29 mouse cellular contexts compared by ENCODE assay signal in the genomic region with DNA sequence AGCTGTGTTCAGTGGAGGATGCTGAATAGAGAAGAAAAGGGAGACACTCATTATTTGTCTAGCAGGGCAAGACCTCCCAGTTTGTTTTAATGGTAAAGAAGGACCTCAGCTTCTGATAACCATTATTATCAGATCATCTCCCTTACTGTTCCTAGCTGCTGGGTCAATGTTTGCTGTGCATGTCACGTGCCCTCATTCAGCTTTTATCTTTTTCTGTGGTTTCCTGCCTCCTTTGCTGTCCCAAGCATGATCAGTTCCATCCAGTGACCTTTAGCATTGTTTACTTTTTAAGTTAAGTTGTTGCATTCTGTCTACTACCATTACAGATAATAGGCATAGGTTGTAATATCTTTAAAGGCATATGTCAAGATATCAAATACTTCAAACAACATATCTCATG. TPM values are rescaled to one million over a fixed set of nuclear protein-coding genes. Genes with fewer than 3 reads are reported as not detected.
DNase-seq lines count a peak whose midpoint lies in the region; ATAC-seq and TF ChIP-seq lines count a peak whose summit lies in the region.
"Had no signal": no experiment of that assay in that cellular context is flagged by ENCODE, and none has a peak within 500 bp of the region (broad histone marks: within the 10 kb centered on the region; RNA-seq: fewer than 3 reads in every experiment).

No protein-coding gene starts in this region.

- no peak overlapping the region for H3K4me3 ChIP-seq in liver, embryonic 12.5 days
- H3K4me3 ChIP-seq in MEL (ENCODE audit: control insufficient read depth in 1 of 2, insufficient read depth in 1 of 2, low read depth in 2 of 2, low read length in 2 of 2): no peak overlapping the region
- H3K4me3 ChIP-seq in liver, embryonic 16.5 days (ENCODE audit: low read depth, low read length): no peak overlapping the region
- H3K4me3 ChIP-seq in hindbrain, embryonic 11.5 days (ENCODE audit: low read depth, low read length): no peak overlapping the region
- H3K4me3 ChIP-seq: embryonic facial prominence, embryonic 12.5 days; embryonic facial prominence, embryonic 15.5 days; gastrocnemius, adult 2 months; heart, embryonic 12.5 days; heart, embryonic 15.5 days; hindbrain, embryonic 10.5 days had no signal

- no peak for TF ChIP-seq EP300 in MEL (IDR thresholded peaks at IDR 0.05; ENCODE audit: low read depth in 1 of 2, low read length in 2 of 2)

- no peak overlapping the region for H3K9ac ChIP-seq in liver, embryonic 12.5 days
- no peak overlapping the region for H3K9ac ChIP-seq in MEL (ENCODE audit: control insufficient read depth, low read depth, low read length, poor library complexity, severe bottlenecking)
- no peak overlapping the region for H3K9ac ChIP-seq in liver, embryonic 16.5 days (ENCODE audit: low read depth, low read length)
- no peak overlapping the region for H3K9ac ChIP-seq in hindbrain, embryonic 11.5 days (ENCODE audit: low read depth, low read length)
- H3K9ac ChIP-seq: embryonic facial prominence, embryonic 12.5 days; embryonic facial prominence, embryonic 15.5 days; forebrain, postnatal 0 days; heart, embryonic 12.5 days; heart, embryonic 15.5 days; hindbrain, embryonic 14.5 days had no signal

- no peak for TF ChIP-seq CTCF in MEL (IDR thresholded peaks at IDR 0.05 in 2 of 3, conservative IDR thresholded peaks at IDR 0.05 in 1 of 3; ENCODE audit: control insufficient read depth in 1 of 3, insufficient read depth in 1 of 3, low read depth in 2 of 3, low read length in 3 of 3, poor library complexity in 1 of 3, severe bottlenecking in 1 of 3)

- DNase-seq in liver (no peak), MEL (ENCODE audit: low read depth, low spot score) (no peak)
- DNase-seq in yolk sac, embryonic 10.5 days (ENCODE audit: low spot score): peak; percentile 56
- DNase-seq in kidney, postnatal 36 days: no peak
- DNase-seq in hindbrain, embryonic 11.5 days (ENCODE audit: low spot score): no peak
- DNase-seq in left cerebral cortex, postnatal 36 days (ENCODE audit: low spot score in 2 of 2): no peak
- DNase-seq: adrenal gland, adult 2 months; adrenal gland, postnatal 14 days; cerebellum, adult 11 months; cerebellum, adult 2 months; cerebellum, adult 9-11 months; cerebellum, postnatal 25 days; forebrain, postnatal 0 days; gastrocnemius, adult 2 months; gastrocnemius, postnatal 14 days; heart, adult 11 months; heart, postnatal 10 days; heart, postnatal 36 days had no signal

- no peaks in the 10 kb centered on the region for H3K27me3 ChIP-seq in liver, embryonic 12.5 days (replicated peaks)
- peaks cover 3 to 5% of the 10 kb centered on the region in 2 experiments for H3K27me3 ChIP-seq in MEL (ENCODE audit: control insufficient read depth in 1 of 2, insufficient read depth in 2 of 2, low read length in 2 of 2)
- no peaks in the 10 kb centered on the region for H3K27me3 ChIP-seq in liver, embryonic 16.5 days (ENCODE audit: control insufficient read depth, insufficient read depth, low read depth, low read length)
- H3K27me3 ChIP-seq in hindbrain, embryonic 11.5 days (ENCODE audit: control insufficient read depth, insufficient read depth, low read length): no peaks in the 10 kb centered on the region
- H3K27me3 ChIP-seq: embryonic facial prominence, embryonic 12.5 days; embryonic facial prominence, embryonic 15.5 days; heart, embryonic 12.5 days; heart, embryonic 15.5 days had no signal

- H3K9me3 ChIP-seq in liver, embryonic 12.5 days (replicated peaks): no peaks in the 10 kb centered on the region
- H3K9me3 ChIP-seq in MEL (replicated peaks; ENCODE audit: insufficient read depth, low read length): no peaks in the 10 kb centered on the region
- no peaks in the 10 kb centered on the region for H3K9me3 ChIP-seq in liver, embryonic 16.5 days (replicated peaks; ENCODE audit: control insufficient read depth, low read length)
- no peaks in the 10 kb centered on the region for H3K9me3 ChIP-seq in hindbrain, embryonic 11.5 days (ENCODE audit: control insufficient read depth, low read length)
- H3K9me3 ChIP-seq: embryonic facial prominence, embryonic 12.5 days; embryonic facial prominence, embryonic 15.5 days; heart, embryonic 12.5 days; heart, embryonic 15.5 days; hindbrain, embryonic 10.5 days had no signal

- ATAC-seq in liver, embryonic 12.5 days: 0 out of 2 replicates have a peak, but pooled peaks have one; percentile 42
- ATAC-seq in liver, embryonic 16.5 days (ENCODE audit: low read depth): peak; percentile 43; the same call in 1 of the 2 replicates
- ATAC-seq in hindbrain, embryonic 11.5 days (ENCODE audit: low FRiP score): no peak
- ATAC-seq: forebrain, embryonic 14.5 days; forebrain, postnatal 0 days had no signal

- intact Hi-C loops in left cerebral cortex, postnatal 36 days (cut with DNase I): no loop called here

- H3K4me2 ChIP-seq in liver, embryonic 12.5 days: no peak overlapping the region
- H3K4me2 ChIP-seq in liver, embryonic 16.5 days (ENCODE audit: low read depth, low read length): no peak overlapping the region
- H3K4me2 ChIP-seq in hindbrain, embryonic 11.5 days (replicated peaks; ENCODE audit: low read depth, low read length): no peak overlapping the region
- H3K4me2 ChIP-seq: embryonic facial prominence, embryonic 12.5 days; embryonic facial prominence, embryonic 15.5 days; heart, embryonic 12.5 days; heart, embryonic 15.5 days; hindbrain, embryonic 14.5 days had no signal

- TF ChIP-seq POLR2A in MEL (IDR thresholded peaks at IDR 0.05; ENCODE audit: control insufficient read depth in 1 of 2, insufficient read depth in 1 of 2, low read depth in 1 of 2, low read length in 2 of 2, poor library complexity in 1 of 2): no peak

- 6% methylated on average over 1 of the region's 1 CpGs for WGBS in liver, embryonic 12.5 days (ENCODE audit: insufficient replicate concordance)
- 4% methylated on average over 1 of the region's 1 CpGs for WGBS in liver, embryonic 16.5 days (ENCODE audit: insufficient replicate concordance)
- WGBS in hindbrain, embryonic 11.5 days: 45% methylated on average over 1 of the region's 1 CpGs

- H3K27ac ChIP-seq in liver, embryonic 12.5 days: no peak overlapping the region
- no peak overlapping the region for H3K27ac ChIP-seq in MEL (ENCODE audit: control insufficient read depth, low read depth, low read length)
- H3K27ac ChIP-seq in liver, embryonic 16.5 days (ENCODE audit: low read length): no peak overlapping the region
- H3K27ac ChIP-seq in hindbrain, embryonic 11.5 days (ENCODE audit: low read depth, low read length): no peak overlapping the region
- H3K27ac ChIP-seq: embryonic facial prominence, embryonic 12.5 days; embryonic facial prominence, embryonic 15.5 days; gastrocnemius, adult 2 months; heart, embryonic 15.5 days; hindbrain, embryonic 10.5 days; hindbrain, embryonic 14.5 days had no signal

- H3K79me2 ChIP-seq in MEL (ENCODE audit: control insufficient read depth, insufficient read depth, low read length, poor library complexity): no peaks in the 10 kb centered on the region

- TF ChIP-seq RAD21 in MEL (IDR thresholded peaks at IDR 0.05; ENCODE audit: low read depth, low read length): no peak

- no peaks in the 10 kb centered on the region for H3K36me3 ChIP-seq in liver, embryonic 12.5 days
- H3K36me3 ChIP-seq in MEL (ENCODE audit: control insufficient read depth in 1 of 2, insufficient read depth in 2 of 2, low read length in 2 of 2): peaks cover 0 to 2% of the 10 kb centered on the region in 2 experiments; a peak in 1 of 4 replicates
- H3K36me3 ChIP-seq in liver, embryonic 16.5 days (ENCODE audit: control insufficient read depth, insufficient read depth): no peaks in the 10 kb centered on the region
- H3K36me3 ChIP-seq in hindbrain, embryonic 11.5 days (ENCODE audit: control insufficient read depth, insufficient read depth, low read length): no peaks in the 10 kb centered on the region
- H3K36me3 ChIP-seq: embryonic facial prominence, embryonic 12.5 days; embryonic facial prominence, embryonic 15.5 days; heart, embryonic 12.5 days; heart, embryonic 15.5 days; hindbrain, embryonic 10.5 days had no signal

- peaks cover 10% of the 10 kb centered on the region for H3K4me1 ChIP-seq in liver, embryonic 12.5 days
- H3K4me1 ChIP-seq in MEL (ENCODE audit: control insufficient read depth in 1 of 2, insufficient read depth in 2 of 2, low read length in 2 of 2): peaks cover 0 to 6% of the 10 kb centered on the region in 2 experiments; a peak in 2 of 4 replicates
- no peaks in the 10 kb centered on the region; the same call in none of the 2 replicates for H3K4me1 ChIP-seq in liver, embryonic 16.5 days (ENCODE audit: control insufficient read depth, low read depth, low read length)
- H3K4me1 ChIP-seq in hindbrain, embryonic 11.5 days (replicated peaks; ENCODE audit: control insufficient read depth, insufficient read depth, low read length): no peaks in the 10 kb centered on the region
- H3K4me1 ChIP-seq: embryonic facial prominence, embryonic 12.5 days; embryonic facial prominence, embryonic 15.5 days; heart, embryonic 12.5 days; heart, embryonic 15.5 days; hindbrain, embryonic 10.5 days had no signal

RNA-seq across cellular contexts. Expression of gene Gm5431, which starts 6.4 kb away (rescaled TPM):
- 0.19 and 0.33 TPM in 2 replicates for polyA plus RNA-seq in liver, embryonic 12.5 days (2016; fragmentation: Nextera tagmentation; extraction: Ambion mirVana)
- not detected in 2 replicates for total RNA-seq in MEL (2012; rRNA removed)
- polyA plus RNA-seq in MEL (2012; ENCODE audit: insufficient read depth in 1 of 2, insufficient read length in 2 of 2, low read depth in 1 of 2, low replicate concordance in 2 of 2, missing spikeins in 1 of 2): under 1 TPM in 1 of 2 experiments, not detected in 1; 0.04 TPM
- polyA plus RNA-seq in liver, embryonic 16.5 days (2015; fragmentation: Nextera tagmentation; extraction: Ambion mirVana): 0.37 and 0.45 TPM in 2 replicates
- polyA plus RNA-seq in hindbrain, embryonic 11.5 days (2014; fragmentation: Nextera tagmentation; extraction: Ambion mirVana): 0.14 and 0.26 TPM in 2 replicates
- total RNA-seq in left cerebral cortex, postnatal 36 days (2021): under 1 TPM; 0.16 to 0.22 TPM
- total RNA-seq: ES-E14 had no signal
- polyA plus RNA-seq: forebrain, embryonic 11.5 days had no signal

RNA-seq across cellular contexts. Expression of gene Irgm1, which starts 37.0 kb away (rescaled TPM):
- 16.3 and 16.5 TPM in 2 replicates for polyA plus RNA-seq in liver, embryonic 12.5 days (2016; fragmentation: Nextera tagmentation; extraction: Ambion mirVana)
- total RNA-seq in MEL (2012; rRNA removed): 7.5 and 10.7 TPM in 2 replicates
- polyA plus RNA-seq in MEL (2012; ENCODE audit: insufficient read depth in 1 of 2, insufficient read length in 2 of 2, low read depth in 1 of 2, low replicate concordance in 2 of 2, missing spikeins in 1 of 2): 10 to 100 TPM in 1 of 2 experiments, not detected in 1; 10.0 TPM
- polyA plus RNA-seq in liver, embryonic 16.5 days (2015; fragmentation: Nextera tagmentation; extraction: Ambion mirVana): 18.9 and 20.6 TPM in 2 replicates
- 1.5 and 2.1 TPM in 2 replicates for polyA plus RNA-seq in hindbrain, embryonic 11.5 days (2014; fragmentation: Nextera tagmentation; extraction: Ambion mirVana)
- 1 to 10 TPM; 5.2 to 6.2 TPM for total RNA-seq in left cerebral cortex, postnatal 36 days (2021)

RNA-seq across cellular contexts. Expression of gene Psme2b, which starts 37.5 kb away (rescaled TPM):
- polyA plus RNA-seq in liver, embryonic 12.5 days (2016; fragmentation: Nextera tagmentation; extraction: Ambion mirVana): 1.2 and 2.2 TPM in 2 replicates
- 2.8 and 6.6 TPM in 2 replicates for total RNA-seq in MEL (2012; rRNA removed)
- 1 to 10 TPM in 1 of 2 experiments, not detected in 1; 6.2 TPM for polyA plus RNA-seq in MEL (2012; ENCODE audit: insufficient read depth in 1 of 2, insufficient read length in 2 of 2, low read depth in 1 of 2, low replicate concordance in 2 of 2, missing spikeins in 1 of 2)
- polyA plus RNA-seq in liver, embryonic 16.5 days (2015; fragmentation: Nextera tagmentation; extraction: Ambion mirVana): 2.5 and 3.1 TPM in 2 replicates
- 1.8 and 2.3 TPM in 2 replicates for polyA plus RNA-seq in hindbrain, embryonic 11.5 days (2014; fragmentation: Nextera tagmentation; extraction: Ambion mirVana)
- 1 to 10 TPM in 1 of 2 experiments, under 1 TPM in 1; 0.99 to 1.5 TPM for total RNA-seq in left cerebral cortex, postnatal 36 days (2021)
